Mouse (Mus musculus): Measurements from ENCODE around the gene Apoa1. TPM values are rescaled to one million over a fixed set of nuclear protein-coding genes. Genes with fewer than 3 reads are reported as not detected.

Gene Apoa1
- total RNA-seq (2021), result not detected

GRCm38 (mm10) chr9:46228491-46228890, at the start of gene Apoa1:
Apoa1 (plus strand) TSS chr9:46228580.
- intact Hi-C loops (cut with DNase I), result no loop called here
- no peak for DNase-seq (ENCODE audit: low spot score in 2 of 2)

DNA sequence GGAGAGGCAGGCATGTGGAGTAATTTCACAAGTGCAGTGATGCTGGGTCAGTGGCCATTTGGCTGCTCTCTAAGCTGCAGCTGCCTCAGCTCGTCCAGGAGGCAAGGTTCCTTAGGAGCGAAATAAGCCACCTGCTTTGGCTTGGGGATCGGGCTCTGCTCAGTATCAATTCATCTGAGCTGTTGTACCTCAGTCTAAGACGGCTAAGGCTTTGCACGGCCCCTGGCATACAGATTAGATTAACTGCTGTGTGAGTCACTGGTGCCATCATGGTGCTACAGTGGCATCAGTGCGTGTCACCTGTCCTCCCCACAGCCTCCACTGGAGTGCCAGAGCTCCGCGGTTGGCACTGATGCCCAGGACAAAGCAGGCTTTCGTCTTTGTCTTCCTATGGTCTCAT, 49.8 kb upstream of the Apoa1 start:
- no peak for DNase-seq (ENCODE audit: low spot score in 2 of 2)
- intact Hi-C loops (cut with DNase I), result no loop called here

GRCm38 (mm10) chr9:46181297-46181696, 47.1 kb upstream of the Apoa1 start:
- no peak for DNase-seq (ENCODE audit: low spot score in 2 of 2)
- intact Hi-C loops (cut with DNase I), result no loop called here

DNA sequence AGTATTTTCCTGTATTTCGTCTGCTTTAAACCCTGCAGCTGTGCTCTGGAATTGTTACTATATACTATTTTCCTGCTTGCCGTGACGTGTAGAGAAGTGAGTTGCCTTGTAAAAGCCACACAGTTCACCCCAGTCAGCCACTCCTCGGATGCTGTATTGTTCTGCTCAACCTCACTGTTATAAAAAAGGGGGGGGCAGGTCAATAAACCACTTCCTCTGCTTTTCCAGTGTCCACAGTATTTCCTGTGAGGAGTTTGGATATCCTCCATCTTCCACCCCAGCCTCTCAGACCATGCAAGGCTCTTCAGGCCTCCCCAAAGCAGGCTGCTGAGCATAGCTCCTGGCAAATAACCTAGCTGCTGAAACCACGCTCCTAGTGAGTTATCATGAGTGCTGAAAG, 43.8 kb upstream of the Apoa1 start:
- no peak for DNase-seq (ENCODE audit: low spot score in 2 of 2)
- intact Hi-C loops (cut with DNase I), result no loop called here

GRCm38 (mm10) chr9:46185191-46185590, 43.2 kb upstream of the Apoa1 start:
- peak in 1 of 2 experiments; percentile 51 for DNase-seq (ENCODE audit: low spot score in 2 of 2)
- intact Hi-C loops (cut with DNase I), result no loop called here

GRCm38 (mm10) chr9:46186387-46186786, 42.0 kb upstream of the Apoa1 start:
- no peak for DNase-seq (ENCODE audit: low spot score in 2 of 2)
- intact Hi-C loops (cut with DNase I), result no loop called here

GRCm38 (mm10) chr9:46188370-46188769, 40.0 kb upstream of the Apoa1 start:
- intact Hi-C loops (cut with DNase I), result no loop called here
- DNase-seq (ENCODE audit: low spot score in 2 of 2), result no peak

DNA sequence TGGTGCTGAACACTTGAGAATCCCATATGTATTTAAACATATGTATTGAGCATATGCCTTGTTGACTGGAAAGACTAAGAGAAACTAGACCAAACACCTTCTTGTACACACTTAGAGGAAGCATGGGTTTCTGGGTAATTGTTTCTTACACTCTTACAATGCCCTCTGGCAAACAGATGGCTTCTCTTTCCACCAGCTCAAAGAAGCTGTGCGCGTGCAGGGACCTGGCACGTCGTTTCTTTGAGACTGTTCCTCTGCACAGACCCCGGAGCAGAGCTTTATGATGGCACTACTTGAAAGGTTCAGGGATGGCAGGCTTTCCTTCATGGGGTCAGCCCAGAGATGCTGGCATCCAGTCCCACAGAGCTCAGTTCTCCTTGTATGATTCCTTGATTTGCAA, 39.4 kb upstream of the Apoa1 start:
- intact Hi-C loops (cut with DNase I), result no loop called here
- no peak for DNase-seq (ENCODE audit: low spot score in 2 of 2)

DNA sequence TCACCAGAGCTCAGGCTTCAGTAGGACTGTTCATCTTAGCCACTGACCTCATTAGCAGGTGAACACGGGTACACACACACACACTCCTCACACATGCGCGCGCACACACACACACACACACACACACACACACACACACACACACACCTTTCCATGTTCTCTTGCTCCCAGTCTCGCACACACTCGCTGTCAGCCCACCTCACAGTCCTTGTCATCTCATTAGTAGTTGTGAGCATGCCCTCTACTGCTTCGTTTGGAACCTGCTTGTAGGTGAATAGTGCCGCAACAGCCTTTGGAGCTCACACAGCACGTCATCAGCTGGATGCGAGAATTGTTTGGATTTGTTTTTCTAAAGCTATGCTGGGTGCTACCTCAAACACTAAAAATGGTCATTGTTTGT, 39.0 kb upstream of the Apoa1 start:
- DNase-seq (ENCODE audit: low spot score in 2 of 2), result no peak
- intact Hi-C loops (cut with DNase I), result no loop called here

GRCm38 (mm10) chr9:46191234-46191633, 37.1 kb upstream of the Apoa1 start:
- no peak for DNase-seq (ENCODE audit: low spot score in 2 of 2)
- intact Hi-C loops (cut with DNase I), result loop anchor here (1.0 kb wide), 1 partner anchor 188 kb away; no protein-coding TSS in a partner anchor

- intact Hi-C loops (cut with DNase I), result loop anchor here (1.0 kb wide), 1 partner anchor 188 kb away; no protein-coding TSS in a partner anchor
- peak in 1 of 2 experiments; percentile 53 for DNase-seq (ENCODE audit: low spot score in 2 of 2)
These were observed 36.7 kb upstream of the Apoa1 start for GRCm38 (mm10) chr9:46191644-46192043.

DNA sequence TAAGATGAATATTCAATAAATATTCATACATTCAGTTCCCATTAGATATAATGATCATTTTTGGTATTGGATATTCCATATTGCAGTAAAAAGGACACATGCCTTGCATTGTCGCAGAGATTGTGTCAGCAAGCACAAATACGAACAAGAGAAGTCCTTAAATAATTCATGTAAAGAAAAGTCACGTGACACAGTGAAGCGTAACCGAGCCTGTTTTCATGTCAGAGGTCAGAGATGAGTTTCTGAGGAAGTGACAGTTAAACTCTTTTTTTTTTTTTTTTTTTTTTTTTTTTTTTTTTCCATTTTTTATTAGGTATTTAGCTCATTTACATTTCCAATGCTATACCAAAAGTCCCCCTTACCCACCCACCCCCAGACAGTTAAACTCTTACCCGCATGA, 35.7 kb upstream of the Apoa1 start:
- DNase-seq (ENCODE audit: low spot score in 2 of 2), result no peak
- intact Hi-C loops (cut with DNase I), result no loop called here

DNA sequence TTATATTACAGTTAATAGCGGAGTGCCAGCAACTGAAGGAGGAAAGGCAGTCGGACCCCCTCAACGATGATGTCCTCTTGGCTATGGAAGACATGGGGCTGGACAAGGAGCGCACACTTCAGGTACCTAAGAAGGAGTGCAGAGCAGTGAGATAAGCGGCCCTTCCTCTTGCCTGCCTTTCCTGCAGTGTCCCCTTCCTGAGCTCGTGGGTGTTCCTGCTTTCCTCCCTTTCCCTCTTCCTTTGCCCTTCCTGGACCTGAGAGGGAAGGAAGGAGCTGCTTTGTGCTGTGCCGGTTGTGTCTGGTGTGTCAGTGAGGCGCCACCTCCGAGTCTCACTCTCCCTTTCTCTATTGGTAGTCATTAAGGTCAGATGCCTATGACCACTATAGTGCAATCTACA, 33.6 kb upstream of the Apoa1 start:
- DNase-seq (ENCODE audit: low spot score in 2 of 2), result no peak
- intact Hi-C loops (cut with DNase I), result no loop called here

GRCm38 (mm10) chr9:46196699-46197169, 31.6 kb upstream of the Apoa1 start:
- intact Hi-C loops (cut with DNase I), result no loop called here
- no peak for DNase-seq (ENCODE audit: low spot score in 2 of 2)

GRCm38 (mm10) chr9:46198461-46198860, 29.9 kb upstream of the Apoa1 start:
- intact Hi-C loops (cut with DNase I), result no loop called here
- DNase-seq (ENCODE audit: low spot score in 2 of 2), result peak; percentile 26 to 54

- intact Hi-C loops (cut with DNase I), result no loop called here
- no peak for DNase-seq (ENCODE audit: low spot score in 2 of 2)
These were observed 29.4 kb upstream of the Apoa1 start for GRCm38 (mm10) chr9:46198936-46199335.

- intact Hi-C loops (cut with DNase I), result no loop called here
- no peak for DNase-seq (ENCODE audit: low spot score in 2 of 2)
These were observed 28.8 kb upstream of the Apoa1 start for GRCm38 (mm10) chr9:46199609-46200008.

- intact Hi-C loops (cut with DNase I), result no loop called here
- DNase-seq (ENCODE audit: low spot score in 2 of 2), result peak in 1 of 2 experiments; percentile 14
These were observed 21.4 kb upstream of the Apoa1 start for GRCm38 (mm10) chr9:46206834-46207500.

- DNase-seq (ENCODE audit: low spot score in 2 of 2), result no peak
- intact Hi-C loops (cut with DNase I), result no loop called here
These were observed 20.9 kb upstream of the Apoa1 start for GRCm38 (mm10) chr9:46207501-46207869.

- no peak for DNase-seq (ENCODE audit: low spot score in 2 of 2)
- intact Hi-C loops (cut with DNase I), result no loop called here
These were observed 19.9 kb upstream of the Apoa1 start for GRCm38 (mm10) chr9:46208401-46208974.

- intact Hi-C loops (cut with DNase I), result no loop called here
- DNase-seq (ENCODE audit: low spot score in 2 of 2), result no peak
These were observed 17.9 kb upstream of the Apoa1 start for GRCm38 (mm10) chr9:46210473-46210872.

Measured in left cerebral cortex, postnatal 25 days (tissue).